Mouse (Mus musculus) neural tube, embryonic 11.5 days (tissue): Measurements from ENCODE around the gene Gm20388. TPM values are rescaled to one million over a fixed set of nuclear protein-coding genes. Genes with fewer than 3 reads are reported as not detected.
"Not testable (repeated sequence)": the region's sequence is repeated elsewhere in the genome, so short reads cannot be mapped to it uniquely, and the experiment has no call there.

Source experiments
- ATAC-seq: fragments of 200-750 bp; cut with Nextera tagmentation; 2 replicates; pipeline ENCODE4 v1.8.0; 2017; ENCODE audit warnings: moderate number of reproducible peaks, mild to moderate bottlenecking, moderate TSS enrichment, moderate library complexity; ENCODE audit not compliant: insufficient read depth, low FRiP score, low TSS enrichment
- DNase-seq: peaks from one replicate; pipeline ENCODE4 v3.0.0-alpha.2; 2015; ENCODE audit warnings: low spot score
- H3K27ac ChIP-seq: fragments of 300-500 bp; sonication (generic); 2 replicates; pipeline ENCODE4 v1.5.1; 2014; ENCODE audit warnings: low read depth, mild to moderate bottlenecking, low read length
- H3K27me3 ChIP-seq: fragments of 300-500 bp; sonication (generic); 2 replicates; pipeline ENCODE4 v1.6.1; 2014; ENCODE audit warnings: mild to moderate bottlenecking, low read length, mixed read lengths; ENCODE audit not compliant: control insufficient read depth, insufficient read depth
- H3K36me3 ChIP-seq: fragments of 300-500 bp; sonication (generic); 2 replicates; pipeline ENCODE4 v1.6.1; 2014; ENCODE audit warnings: mild to moderate bottlenecking, low read length, moderate library complexity, mixed read lengths; ENCODE audit not compliant: control insufficient read depth, insufficient read depth
- H3K4me1 ChIP-seq: fragments of 300-500 bp; sonication (generic); 2 replicates; pipeline ENCODE4 v1.6.1; 2014; ENCODE audit warnings: low read length, mixed read lengths; ENCODE audit not compliant: control insufficient read depth, insufficient read depth
- H3K4me2 ChIP-seq: fragments of 300-500 bp; sonication (generic); 2 replicates; pipeline ENCODE4 v1.6.1; 2014; ENCODE audit warnings: low read depth, mild to moderate bottlenecking, moderate library complexity
- H3K4me3 ChIP-seq: fragments of 300-500 bp; sonication (generic); 2 replicates; pipeline ENCODE4 v1.5.1; 2014; ENCODE audit warnings: low read depth, low read length
- H3K9ac ChIP-seq: fragments of 300-500 bp; sonication (generic); 2 replicates; pipeline ENCODE4 v1.6.1; 2014; ENCODE audit warnings: mild to moderate bottlenecking, low read length
- H3K9me3 ChIP-seq: fragments of 300-500 bp; sonication (generic); 2 replicates; pipeline ENCODE4 v1.6.1; 2016; ENCODE audit warnings: low read length; ENCODE audit not compliant: control insufficient read depth
- WGBS: fragments of 180-500 bp; shearing (Covaris S2); extraction: QIAGEN DNeasy Blood & Tissue Kit; methylation state at CpG from one replicate; pipeline ENCODE4 v1.1.7; 2014; 5-methylcytosine and 5-hydroxymethylcytosine counted together
- polyA plus RNA-seq: library from polyadenylated mRNA; unstranded; fragments of >200 nt; fragmentation: Nextera tagmentation; extraction: Ambion mirVana; gene quantifications from 2 replicates; pipeline ENCODE4 v1.2.1, GENCODE M21; 2014

The Gm20388 gene
- polyA plus RNA-seq, 1 experiment from 2014 or later = not detected

- H3K4me2 ChIP-seq = no peak overlapping the region
- ATAC-seq (no peak), DNase-seq (no peak)
- H3K9me3 ChIP-seq = no peaks in the 10 kb centered on the region
- no peak overlapping the region for H3K27ac ChIP-seq
- no peak overlapping the region for H3K4me3 ChIP-seq
- H3K4me1 ChIP-seq = 0 out of 2 replicates have a peak, but pooled peaks cover 3% of the 10 kb centered on the region
- H3K27me3 ChIP-seq = no peaks in the 10 kb centered on the region
- 83% methylated on average over 2 of the region's 2 CpGs for WGBS
- H3K9ac ChIP-seq = no peak overlapping the region
- H3K36me3 ChIP-seq = no peaks in the 10 kb centered on the region
Measured at GRCm38 (mm10) chr8:123020084-123020483, 3109.4 kb downstream of the Gm20388 start.

GRCm38 (mm10) chr8:123020859-123021258 lies 3110.2 kb downstream of the Gm20388 start:
- 79% methylated on average over 2 of the region's 2 CpGs for WGBS
- Histone ChIP-seq H3K9me3 (no peaks in the 10 kb centered on the region), H3K27ac (no peak overlapping the region), H3K4me2 (no peak overlapping the region), H3K27me3 (no peaks in the 10 kb centered on the region), H3K4me1 (0 out of 2 replicates have a peak, but pooled peaks cover 3% of the 10 kb centered on the region), H3K4me3 (no peak overlapping the region), H3K36me3 (no peaks in the 10 kb centered on the region), H3K9ac (no peak overlapping the region)
- no peak for ATAC-seq
- DNase-seq = no peak

GRCm38 (mm10) chr8:123021259-123021658 lies 3110.6 kb downstream of the Gm20388 start:
- Histone ChIP-seq H3K36me3 (no peaks in the 10 kb centered on the region), H3K27ac (no peak overlapping the region), H3K4me3 (no peak overlapping the region), H3K9ac (no peak overlapping the region), H3K4me1 (0 out of 2 replicates have a peak, but pooled peaks cover 3% of the 10 kb centered on the region), H3K27me3 (no peaks in the 10 kb centered on the region), H3K4me2 (no peak overlapping the region), H3K9me3 (no peaks in the 10 kb centered on the region)
- DNase-seq (no peak), ATAC-seq (no peak)
- 78% methylated on average over 1 of the region's 1 CpGs for WGBS

GRCm38 (mm10) chr8:123022727-123023126 lies 3112.1 kb downstream of the Gm20388 start:
- Histone ChIP-seq H3K4me3 (no peak overlapping the region), H3K4me2 (no peak overlapping the region), H3K27me3 (no peaks in the 10 kb centered on the region), H3K4me1 (peaks cover 6% of the 10 kb centered on the region; the same call in 1 of the 2 replicates), H3K9me3 (no peaks in the 10 kb centered on the region), H3K27ac (no peak overlapping the region), H3K36me3 (no peaks in the 10 kb centered on the region), H3K9ac (no peak overlapping the region)
- DNase-seq (no peak), ATAC-seq (no peak)
- WGBS = 89% methylated on average over 3 of the region's 3 CpGs

GRCm38 (mm10) chr8:123024226-123024625 lies 3113.6 kb downstream of the Gm20388 start:
- no peak overlapping the region for H3K27ac ChIP-seq

GRCm38 (mm10) chr8:123025951-123026351 lies 3115.3 kb downstream of the Gm20388 start:
- H3K27me3 ChIP-seq = no peaks in the 10 kb centered on the region
- DNase-seq (no peak), ATAC-seq (no peak)
- H3K4me1 ChIP-seq = peaks cover 3% of the 10 kb centered on the region; the same call in 1 of the 2 replicates
- no peak overlapping the region for H3K27ac ChIP-seq
- no peak overlapping the region for H3K9ac ChIP-seq
- 88% methylated on average over 3 of the region's 3 CpGs for WGBS
- H3K36me3 ChIP-seq = no peaks in the 10 kb centered on the region
- no peak overlapping the region for H3K4me2 ChIP-seq
- no peak overlapping the region for H3K4me3 ChIP-seq
- no peaks in the 10 kb centered on the region for H3K9me3 ChIP-seq

More at GRCm38 (mm10) chr8:123024226-123024625, 3113.6 kb downstream of the Gm20388 start:
- no peaks in the 10 kb centered on the region for H3K9me3 ChIP-seq
- H3K27me3 ChIP-seq = no peaks in the 10 kb centered on the region
- peaks cover 3% of the 10 kb centered on the region; the same call in 1 of the 2 replicates for H3K4me1 ChIP-seq
- DNase-seq = no peak
- no peak overlapping the region for H3K4me2 ChIP-seq
- H3K4me3 ChIP-seq = no peak overlapping the region
- 97% methylated on average over 2 of the region's 2 CpGs for WGBS
- H3K9ac ChIP-seq = no peak overlapping the region
- H3K36me3 ChIP-seq = no peaks in the 10 kb centered on the region
- ATAC-seq = no peak

- Histone ChIP-seq H3K27me3 (no peaks in the 10 kb centered on the region), H3K27ac (no peak overlapping the region), H3K4me3 (no peak overlapping the region), H3K9ac (no peak overlapping the region), H3K36me3 (no peaks in the 10 kb centered on the region), H3K4me1 (peaks cover 3% of the 10 kb centered on the region; the same call in 1 of the 2 replicates), H3K9me3 (no peaks in the 10 kb centered on the region), H3K4me2 (no peak overlapping the region)
- DNase-seq (no peak), ATAC-seq (no peak)
- WGBS = 95% methylated on average over 8 of the region's 8 CpGs
Measured at GRCm38 (mm10) chr8:123027786-123028185, 3117.1 kb downstream of the Gm20388 start.

- H3K4me2 ChIP-seq, H3K9ac ChIP-seq, H3K36me3 ChIP-seq, H3K4me3 ChIP-seq, DNase-seq, H3K27ac ChIP-seq, H3K9me3 ChIP-seq, H3K27me3 ChIP-seq, H3K4me1 ChIP-seq, ATAC-seq: not testable (repeated sequence)
- 93% methylated on average over 4 of the region's 5 CpGs for WGBS
Measured at GRCm38 (mm10) chr8:123030091-123030490, 3119.4 kb downstream of the Gm20388 start.

GRCm38 (mm10) chr8:123031321-123031978 lies 3120.8 kb downstream of the Gm20388 start:
- DNase-seq (no peak), ATAC-seq (no peak)
- Histone ChIP-seq H3K4me2 (no peak overlapping the region), H3K36me3 (no peaks in the 10 kb centered on the region), H3K9me3 (no peaks in the 10 kb centered on the region), H3K9ac (no peak overlapping the region), H3K4me3 (no peak overlapping the region), H3K27ac (no peak overlapping the region), H3K4me1 (peaks cover 3% of the 10 kb centered on the region; the same call in 1 of the 2 replicates), H3K27me3 (no peaks in the 10 kb centered on the region)
- 92% methylated on average over 7 of the region's 7 CpGs for WGBS
